Mouse (Mus musculus) testis, adult 2 months (tissue): ENCODE results near the gene Dtwd1.

Source experiments
- CTCF ChIP-seq: fragments of 200-500 bp; IDR thresholded peaks from 2 replicates; pipeline ENCODE4 v1.5.1; 2012; ENCODE audit warnings: low read depth, mild to moderate bottlenecking, inconsistent platforms, low read length, moderate library complexity; ENCODE audit not compliant: control insufficient read depth, insufficient read depth, insufficient replicate concordance
- POLR2A ChIP-seq: fragments of 200-500 bp; IDR thresholded peaks from 2 replicates; pipeline ENCODE4 v1.6.1; 2012; ENCODE audit warnings: low read depth, mild to moderate bottlenecking, inconsistent platforms, low read length, moderate library complexity; ENCODE audit not compliant: control insufficient read depth

DNA sequence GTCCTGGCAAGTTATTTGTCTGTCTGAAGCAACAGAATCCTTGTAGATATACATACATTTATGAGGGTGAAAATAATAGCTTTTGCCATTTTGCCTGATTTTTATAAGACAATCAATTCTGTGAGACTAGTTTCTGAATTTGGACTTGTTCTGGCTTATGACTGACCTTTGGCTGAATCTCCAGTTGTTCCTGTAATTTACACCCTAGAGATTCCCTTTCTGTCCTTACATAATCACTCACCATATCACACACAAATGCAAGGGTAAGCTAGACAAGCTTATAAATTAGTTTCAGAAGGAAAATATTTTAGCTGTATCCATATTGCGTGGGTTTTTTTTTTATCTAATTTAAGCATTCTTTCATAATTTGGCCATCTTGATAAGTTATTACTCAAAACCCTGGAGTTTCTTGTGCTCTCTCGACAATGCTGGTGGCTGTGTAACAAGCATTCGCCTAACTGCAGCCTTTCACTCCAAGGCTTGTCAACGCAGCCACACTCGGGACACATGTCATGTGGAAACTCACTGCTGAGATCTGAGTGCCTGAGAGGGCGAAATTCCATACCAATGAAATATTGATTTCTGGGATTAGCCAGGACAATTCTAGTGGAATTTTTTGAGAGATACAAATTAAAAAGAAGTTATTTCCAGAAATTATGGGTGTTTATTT is 59.2 kb downstream of the Dtwd1 start:
- TF ChIP-seq CTCF (no peak), POLR2A (no peak)
